Mouse (Mus musculus) neural tube, embryonic 14.5 days (tissue): Measurements from ENCODE around the gene Fth1. TPM values are rescaled to one million over a fixed set of nuclear protein-coding genes. Genes with fewer than 3 reads are reported as not detected.
"Not testable (repeated sequence)": the region's sequence is repeated elsewhere in the genome, so short reads cannot be mapped to it uniquely, and the experiment has no call there.

Source experiments
- ATAC-seq: fragments of 200-750 bp; cut with Nextera tagmentation; 2 replicates; pipeline ENCODE4 v1.8.0; 2017; ENCODE audit warnings: low read depth, mild to moderate bottlenecking, moderate TSS enrichment, moderate library complexity
- H3K27ac ChIP-seq: fragments of 300-500 bp; sonication (generic); 2 replicates; pipeline ENCODE4 v1.5.1; 2014; ENCODE audit warnings: low read depth, mild to moderate bottlenecking, control low read depth, low read length, moderate library complexity, mixed read lengths
- H3K27me3 ChIP-seq: fragments of 300-500 bp; sonication (generic); 2 replicates; pipeline ENCODE4 v1.6.1; 2014; ENCODE audit warnings: low read length; ENCODE audit not compliant: control insufficient read depth, insufficient read depth
- H3K36me3 ChIP-seq: fragments of 300-500 bp; sonication (generic); 2 replicates; pipeline ENCODE4 v1.6.1; 2014; ENCODE audit warnings: low read length, mixed read lengths; ENCODE audit not compliant: control insufficient read depth, insufficient read depth
- H3K4me1 ChIP-seq: fragments of 300-500 bp; sonication (generic); 2 replicates; pipeline ENCODE4 v1.6.1; 2014; ENCODE audit warnings: low read length; ENCODE audit not compliant: control insufficient read depth, insufficient read depth
- H3K4me2 ChIP-seq: fragments of 300-500 bp; sonication (generic); 2 replicates; pipeline ENCODE4 v1.6.1; 2014; ENCODE audit warnings: mild to moderate bottlenecking, low read depth, low read length, control low read depth
- H3K4me3 ChIP-seq: fragments of 300-500 bp; sonication (generic); 2 replicates; pipeline ENCODE4 v1.5.1; 2014; ENCODE audit warnings: low read depth, low read length, control low read depth, mixed read lengths
- H3K9ac ChIP-seq: fragments of 300-500 bp; sonication (generic); replicated peaks from 2 replicates; pipeline ENCODE4 v1.6.1; 2014; ENCODE audit warnings: low read depth, mild to moderate bottlenecking, control low read depth, low read length, mixed read lengths
- H3K9me3 ChIP-seq: fragments of 300-500 bp; sonication (generic); 2 replicates; pipeline ENCODE4 v1.6.1; 2016; ENCODE audit warnings: low read length; ENCODE audit not compliant: control insufficient read depth
- WGBS: fragments of 180-500 bp; shearing (Covaris S2); extraction: QIAGEN DNeasy Blood & Tissue Kit; methylation state at CpG from one replicate; pipeline ENCODE4 v1.1.7; 2014; 5-methylcytosine and 5-hydroxymethylcytosine counted together
- polyA plus RNA-seq: library from polyadenylated mRNA; unstranded; fragments of >200 nt; fragmentation: Nextera tagmentation; extraction: Ambion mirVana; gene quantifications from 2 replicates; pipeline ENCODE4 v1.2.1, GENCODE M21; 2014

Fth1 gene
- polyA plus RNA-seq, 1 experiment from 2014 or later, result 1,462 TPM

- no peak overlapping the region for H3K4me2 ChIP-seq
- no peaks in the 10 kb centered on the region for H3K9me3 ChIP-seq
- WGBS, result 81% methylated on average over 1 of the region's 1 CpGs
- H3K27ac ChIP-seq, result no peak overlapping the region
- no peaks in the 10 kb centered on the region for H3K36me3 ChIP-seq
- no peak for ATAC-seq
- H3K9ac ChIP-seq, result no peak overlapping the region
- no peaks in the 10 kb centered on the region for H3K4me1 ChIP-seq
- no peaks in the 10 kb centered on the region for H3K27me3 ChIP-seq
- H3K4me3 ChIP-seq, result no peak overlapping the region
These were observed 25.0 kb upstream of the Fth1 start for GRCm38 (mm10) chr19:9955438-9955837.

DNA sequence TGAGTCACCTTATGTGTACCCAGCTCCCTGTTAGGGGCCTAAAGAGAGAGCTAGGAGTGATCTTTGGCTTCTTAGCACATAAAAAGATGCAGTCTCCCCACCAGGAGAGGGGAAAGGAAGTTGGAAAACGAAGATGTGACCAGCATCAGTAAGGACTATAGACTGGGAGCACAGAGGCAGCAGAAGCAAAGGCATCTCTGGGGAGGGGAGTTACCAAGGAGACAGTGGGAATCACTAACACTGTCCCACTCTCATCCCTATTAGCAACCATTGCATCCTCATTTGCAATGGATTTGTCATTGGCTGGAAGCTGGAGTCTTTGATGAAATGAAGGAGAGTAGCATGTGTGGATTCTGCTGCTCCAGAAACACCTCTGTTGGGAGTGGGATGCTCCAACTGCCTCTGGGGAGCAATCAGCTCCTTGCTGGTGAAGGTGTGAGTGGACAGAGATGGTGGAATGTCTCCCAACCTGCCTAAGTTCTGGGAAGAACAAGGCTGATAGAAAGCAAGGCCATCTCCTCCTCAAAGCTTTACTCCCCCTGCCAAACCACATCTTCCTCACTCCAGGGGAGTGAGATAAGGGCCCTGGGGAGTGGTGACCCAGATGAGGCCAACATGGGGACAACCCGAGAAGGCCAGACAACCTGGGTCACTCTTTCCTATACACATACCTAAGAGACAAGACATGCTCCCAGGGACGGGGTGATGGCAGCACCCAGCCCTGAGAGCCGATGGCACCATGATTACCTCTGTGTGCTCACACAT lies 23.6 kb upstream of the Fth1 start:
- H3K9me3 ChIP-seq, result no peaks in the 10 kb centered on the region
- H3K4me3 ChIP-seq, result no peak overlapping the region
- ATAC-seq, result no peak
- H3K9ac ChIP-seq, result no peak overlapping the region
- WGBS, result 74% methylated on average over 4 of the region's 4 CpGs
- H3K27ac ChIP-seq, result no peak overlapping the region
- H3K4me1 ChIP-seq, result no peaks in the 10 kb centered on the region
- no peak overlapping the region for H3K4me2 ChIP-seq
- H3K27me3 ChIP-seq, result no peaks in the 10 kb centered on the region
- H3K36me3 ChIP-seq, result no peaks in the 10 kb centered on the region

GRCm38 (mm10) chr19:9957965-9958364 lies 22.4 kb upstream of the Fth1 start:
- Histone ChIP-seq H3K27ac (no peak overlapping the region), H3K4me2 (no peak overlapping the region), H3K27me3 (no peaks in the 10 kb centered on the region), H3K4me3 (no peak overlapping the region), H3K4me1 (no peaks in the 10 kb centered on the region), H3K9ac (no peak overlapping the region), H3K36me3 (no peaks in the 10 kb centered on the region), H3K9me3 (no peaks in the 10 kb centered on the region)
- ATAC-seq, result no peak
- WGBS, result 86% methylated on average over 5 of the region's 5 CpGs

DNA sequence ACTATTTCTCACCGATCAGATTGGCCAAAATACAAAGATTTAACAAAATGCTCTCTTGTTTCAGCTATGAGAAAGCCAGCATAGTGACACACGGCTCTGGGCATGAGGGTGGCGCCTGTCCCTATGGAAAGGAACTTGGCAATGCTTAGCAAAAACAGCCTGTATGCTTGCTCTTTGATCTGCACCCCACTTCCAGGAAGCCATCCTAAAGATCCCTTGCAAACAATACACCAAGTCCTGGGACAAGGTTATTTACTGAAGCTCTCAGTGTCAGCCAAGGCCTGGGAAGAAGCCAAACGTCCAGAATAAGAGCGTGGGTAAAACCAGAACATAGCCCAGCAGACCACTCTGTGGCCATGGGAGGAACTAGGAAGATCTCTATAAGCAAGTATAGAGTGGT lies 19.6 kb upstream of the Fth1 start:
- no peak overlapping the region for H3K4me3 ChIP-seq
- H3K4me1 ChIP-seq, result no peaks in the 10 kb centered on the region
- no peaks in the 10 kb centered on the region for H3K36me3 ChIP-seq
- no peak overlapping the region for H3K9ac ChIP-seq
- no peaks in the 10 kb centered on the region for H3K27me3 ChIP-seq
- no peak overlapping the region for H3K27ac ChIP-seq
- H3K4me2 ChIP-seq, result no peak overlapping the region
- no peaks in the 10 kb centered on the region for H3K9me3 ChIP-seq
- no peak for ATAC-seq
- 75% methylated on average over 5 of the region's 5 CpGs for WGBS

DNA sequence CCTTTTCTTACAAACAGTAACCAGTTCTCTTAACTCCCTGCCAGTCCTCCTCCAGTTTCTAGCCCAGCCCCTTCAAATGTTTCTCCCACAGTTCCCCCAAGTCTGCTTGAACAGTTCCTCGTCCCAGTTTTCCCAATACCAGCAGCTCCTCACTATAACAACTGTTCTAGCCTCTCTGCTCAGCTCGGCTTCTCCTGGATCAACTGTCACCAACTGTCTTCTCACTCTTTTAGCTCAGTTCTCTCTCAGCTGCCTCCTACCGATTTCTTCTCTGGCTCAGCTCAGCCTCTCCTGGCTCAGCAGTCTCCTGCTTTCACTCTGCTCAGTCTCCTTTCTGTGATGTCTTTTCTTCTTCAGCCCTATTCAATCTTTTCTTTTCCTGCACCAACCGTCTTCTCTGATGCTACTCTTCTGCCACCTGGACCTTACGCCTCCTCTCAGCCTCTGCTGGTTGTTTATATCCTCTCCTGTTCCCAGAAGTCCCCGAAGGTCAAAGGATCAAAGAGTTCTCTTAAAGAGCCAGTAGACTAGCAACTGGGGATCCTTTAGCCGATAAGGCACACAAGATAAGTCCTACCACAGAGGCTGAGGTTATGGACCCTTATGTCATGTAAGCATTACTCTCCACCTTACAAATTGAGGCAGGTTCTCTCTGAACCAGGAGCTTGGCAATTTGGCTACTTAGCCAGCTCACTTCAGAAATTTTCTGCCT lies 16.0 kb upstream of the Fth1 start:
- Histone ChIP-seq H3K27ac (no peak overlapping the region), H3K4me1 (no peaks in the 10 kb centered on the region), H3K9ac (no peak overlapping the region), H3K4me2 (no peak overlapping the region), H3K9me3 (no peaks in the 10 kb centered on the region), H3K27me3 (no peaks in the 10 kb centered on the region), H3K4me3 (no peak overlapping the region), H3K36me3 (no peaks in the 10 kb centered on the region)
- no peak for ATAC-seq
- WGBS, result 30% methylated on average over 7 of the region's 7 CpGs

GRCm38 (mm10) chr19:9966096-9966867 lies 14.1 kb upstream of the Fth1 start:
- WGBS, result 58% methylated on average over 2 of the region's 2 CpGs
- Histone ChIP-seq H3K4me2 (no peak overlapping the region), H3K4me3 (no peak overlapping the region), H3K27me3 (no peaks in the 10 kb centered on the region), H3K9me3 (no peaks in the 10 kb centered on the region), H3K36me3 (no peaks in the 10 kb centered on the region), H3K27ac (no peak overlapping the region), H3K4me1 (no peaks in the 10 kb centered on the region), H3K9ac (no peak overlapping the region)
- no peak for ATAC-seq

DNA sequence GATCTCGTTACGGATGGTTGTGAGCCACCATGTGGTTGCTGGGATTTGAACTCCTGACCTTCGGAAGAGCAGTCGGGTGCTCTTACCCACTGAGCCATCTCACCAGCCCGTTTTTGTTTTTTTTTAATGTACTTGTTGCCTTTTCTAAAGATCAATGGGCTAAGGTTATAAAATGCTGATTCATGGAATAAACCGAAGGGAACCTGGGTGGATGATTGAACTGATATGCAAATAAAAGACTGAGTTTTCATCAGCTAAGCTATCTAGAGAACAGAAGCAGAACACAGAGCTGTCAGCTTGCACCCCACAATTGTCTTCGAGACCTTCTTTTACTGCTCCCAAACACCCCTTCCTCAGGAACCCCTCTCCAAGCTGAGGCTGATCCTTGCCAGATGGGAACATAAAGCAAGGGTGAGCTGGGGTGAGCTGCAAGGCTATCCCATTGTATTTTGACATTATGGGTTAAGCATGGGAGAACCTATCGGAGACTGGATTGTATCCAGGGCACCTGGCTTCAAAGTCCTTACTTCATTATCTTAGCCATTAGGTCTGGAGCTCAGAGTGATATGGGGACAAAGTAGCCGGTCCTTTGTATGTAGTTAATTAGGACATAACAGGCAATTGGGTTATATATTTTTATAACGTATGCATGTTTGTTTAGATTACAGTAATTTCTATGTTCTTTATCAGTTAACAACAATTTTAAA lies 12.2 kb upstream of the Fth1 start:
- Histone ChIP-seq H3K4me3 (no peak overlapping the region), H3K36me3 (no peaks in the 10 kb centered on the region), H3K9ac (no peak overlapping the region), H3K4me1 (no peaks in the 10 kb centered on the region), H3K27me3 (no peaks in the 10 kb centered on the region), H3K4me2 (no peak overlapping the region), H3K27ac (no peak overlapping the region), H3K9me3 (no peaks in the 10 kb centered on the region)
- ATAC-seq, result no peak
- 71% methylated on average over 8 of the region's 10 CpGs for WGBS

DNA sequence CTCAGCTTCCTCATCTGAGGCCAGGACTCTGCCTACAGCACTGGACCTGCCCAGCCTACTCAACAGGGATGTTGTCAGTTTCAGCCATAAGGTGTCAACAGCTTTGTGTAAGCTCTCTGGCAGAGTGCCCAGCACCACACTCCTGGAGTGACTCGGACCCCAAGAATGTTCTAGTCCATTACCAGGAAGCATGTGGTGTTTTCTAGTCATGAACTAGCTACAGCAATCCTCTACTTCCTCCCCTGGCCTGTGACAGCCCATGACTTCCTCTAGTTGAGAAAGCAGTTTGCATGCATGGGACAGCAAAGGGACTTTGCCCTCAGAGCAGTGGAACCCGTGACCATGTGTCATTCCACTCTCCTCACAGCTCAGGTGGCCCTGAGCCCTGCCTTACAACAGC lies 5.5 kb upstream of the Fth1 start:
- H3K4me2 ChIP-seq, H3K4me3 ChIP-seq, H3K9ac ChIP-seq, H3K4me1 ChIP-seq, H3K9me3 ChIP-seq, H3K27ac ChIP-seq, H3K27me3 ChIP-seq, ATAC-seq, H3K36me3 ChIP-seq: not testable (repeated sequence)
- 71% methylated on average over 2 of the region's 2 CpGs for WGBS
